Mouse (Mus musculus) embryo, embryonic 11.5 days (tissue): ENCODE data around the gene Ercc1.

Experiments used
- DNase-seq: peaks from one replicate; pipeline ENCODE4 v3.0.0-alpha.2; 2012; ENCODE audit warnings: low read depth, low spot score

Gene Ercc1

DNA sequence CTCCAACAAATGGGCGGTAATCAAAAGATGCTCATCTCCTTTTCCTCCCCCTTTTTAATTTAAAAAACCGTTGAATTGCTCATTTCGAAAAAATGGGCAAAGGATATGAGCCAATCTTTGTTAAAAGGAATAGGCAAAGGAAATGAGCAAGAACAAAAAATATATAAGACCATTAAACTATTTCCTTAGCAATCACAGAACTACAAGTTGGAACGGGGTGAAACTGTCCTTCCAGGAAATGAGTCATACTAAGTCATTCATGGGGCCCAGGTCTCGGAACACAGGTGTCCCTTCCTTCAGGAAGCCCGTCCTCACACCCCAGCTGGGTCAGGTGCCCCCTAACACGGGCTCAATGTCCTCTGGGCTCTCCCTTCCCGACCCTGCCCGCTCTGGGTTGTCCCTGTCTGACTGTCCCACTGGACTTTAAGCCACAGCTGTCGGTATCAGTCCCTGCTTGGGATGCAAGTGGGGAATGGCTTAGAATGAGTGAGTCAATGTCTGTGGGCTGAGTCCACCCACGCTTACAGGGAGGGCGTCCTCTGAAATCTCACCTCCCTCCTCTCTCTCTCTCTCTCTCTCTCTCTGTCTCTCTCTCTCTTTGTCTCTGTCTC lies at the start of gene Ercc1:
Gene Ercc1 (plus strand): TSS at position 542 of the 611 bp plus-strand sequence.
- no peak for DNase-seq

DNA sequence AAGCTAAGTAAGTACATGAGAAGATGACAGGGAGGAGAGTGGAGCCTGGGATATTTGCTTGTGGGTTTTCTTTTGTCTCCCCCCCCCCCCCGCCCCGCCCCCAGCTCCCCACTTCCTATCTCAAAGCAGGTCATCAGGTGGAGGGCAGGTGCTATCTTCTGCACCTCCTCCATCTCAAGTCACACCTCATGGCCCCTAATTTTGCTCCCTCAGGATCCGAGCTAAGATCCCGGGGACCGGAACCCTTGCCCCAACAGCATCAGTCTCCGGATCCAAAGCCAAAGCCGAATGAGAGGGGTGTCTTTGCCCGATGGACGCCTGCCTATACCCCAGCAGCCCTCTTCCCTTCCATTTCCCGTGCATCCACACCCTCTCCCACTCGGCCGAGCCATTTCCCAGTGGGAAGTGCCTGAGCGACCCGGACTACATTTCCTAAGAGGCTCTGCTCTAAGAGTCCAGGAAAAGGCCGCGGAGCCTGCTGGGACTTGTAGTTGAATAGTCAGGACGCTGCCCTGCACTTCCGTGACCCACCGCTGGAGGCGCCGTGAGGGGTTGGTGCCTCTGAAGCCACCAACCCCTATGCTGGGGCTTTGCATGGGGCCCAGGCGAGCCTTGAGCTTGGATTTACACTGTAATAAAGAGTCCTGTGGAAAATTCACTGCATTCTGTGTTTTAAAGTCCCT lies 48.9 kb upstream of the Ercc1 start:
- DNase-seq: peak; percentile 87

DNA sequence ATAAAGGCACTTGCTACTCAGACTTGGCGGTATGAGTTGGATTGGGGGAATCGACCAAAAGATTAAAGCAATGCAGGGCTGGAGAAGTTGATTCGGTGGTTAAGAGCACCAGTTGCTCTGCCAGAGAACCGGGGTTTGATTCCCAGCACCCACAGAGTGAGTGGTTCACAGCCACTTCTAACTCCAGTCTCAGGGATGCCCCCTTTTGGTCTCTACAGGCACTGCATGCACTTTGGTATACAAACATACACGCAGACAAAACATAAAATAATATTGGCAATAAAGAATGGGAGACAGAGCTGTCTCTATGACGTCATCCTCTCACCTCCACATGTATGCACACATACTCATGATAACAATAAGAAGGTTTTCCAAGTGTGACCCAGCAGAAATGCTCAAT lies 47.5 kb upstream of the Ercc1 start:
- no peak for DNase-seq

DNA sequence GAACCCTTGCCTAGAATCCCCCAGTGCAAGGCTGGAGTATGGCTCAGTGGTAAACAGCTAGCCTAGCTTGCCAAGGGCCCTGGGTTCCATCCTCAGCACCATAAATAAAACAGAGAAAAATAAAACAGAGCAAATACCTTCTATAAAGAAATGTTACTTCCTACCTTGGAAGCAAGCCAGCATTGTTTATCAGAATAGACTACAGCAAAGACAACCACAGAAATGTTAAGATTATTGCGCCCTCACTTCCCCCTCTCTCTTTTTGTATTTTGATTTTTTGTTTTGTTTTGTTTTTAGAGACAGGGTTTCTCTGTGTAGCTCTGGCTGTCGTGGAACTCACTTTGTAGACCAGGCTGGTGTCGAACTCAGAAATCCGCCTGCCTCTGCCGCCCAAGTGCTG lies 46.8 kb upstream of the Ercc1 start:
- DNase-seq: no peak

DNA sequence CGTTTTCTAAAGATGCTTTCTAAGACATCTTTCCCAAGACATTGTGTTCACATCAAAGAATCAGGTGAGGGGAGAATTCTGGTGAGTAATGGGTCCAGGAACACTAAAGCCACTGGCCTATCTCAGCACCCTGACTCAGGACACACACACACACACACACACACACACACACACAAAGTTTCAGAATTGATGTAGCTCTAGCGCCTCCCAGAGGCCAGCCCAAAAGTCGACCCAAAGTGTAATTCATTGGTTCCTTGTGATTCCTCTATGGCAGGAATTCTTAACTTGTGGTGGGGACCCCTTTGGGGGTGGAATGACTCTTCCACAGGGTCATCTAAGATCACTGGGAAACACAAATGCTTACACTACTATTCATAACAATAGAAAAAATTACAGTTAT lies 45.4 kb upstream of the Ercc1 start:
- no peak for DNase-seq

DNA sequence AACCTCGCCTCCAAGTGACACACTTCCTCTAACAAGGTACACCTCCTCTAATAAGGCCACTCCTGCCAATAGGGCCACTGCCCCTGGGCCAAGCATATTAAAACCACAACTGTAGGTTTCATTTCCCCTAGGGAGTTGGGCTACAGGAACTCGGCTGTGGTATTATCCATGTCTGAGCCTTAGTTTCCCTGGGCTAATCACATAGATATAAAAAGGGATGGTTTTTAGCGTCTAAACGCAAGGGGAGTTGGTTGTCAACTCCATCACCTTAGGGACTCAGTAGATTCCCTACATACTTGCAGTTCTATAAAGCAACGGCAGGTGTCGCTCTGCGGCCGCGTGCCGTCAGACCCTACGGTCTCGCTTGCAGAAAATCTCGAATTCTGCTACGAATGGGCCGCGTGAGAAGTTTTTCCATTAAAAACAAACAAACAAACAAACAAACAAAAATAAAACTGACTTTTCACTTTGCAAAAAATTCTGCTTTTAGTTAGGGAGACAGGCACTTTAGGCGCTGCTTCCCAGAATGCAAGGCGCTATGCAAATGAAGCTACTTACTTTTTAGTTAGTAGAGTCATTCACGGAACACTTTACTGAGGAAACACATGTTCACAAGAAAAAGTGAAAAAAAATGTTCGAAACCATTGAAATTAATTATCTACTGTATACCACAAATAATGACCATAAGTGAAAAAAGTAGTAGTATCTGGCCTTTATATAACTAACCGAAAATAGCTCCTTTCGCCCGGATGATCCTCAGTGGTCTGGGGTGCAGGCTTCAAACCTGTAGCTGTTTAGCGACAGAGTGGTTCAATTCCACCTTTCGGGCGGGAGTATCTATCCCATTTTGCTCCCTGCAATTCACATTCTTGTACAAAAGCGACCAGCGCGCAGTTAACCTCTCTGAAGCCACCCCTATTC lies 43.8 kb upstream of the Ercc1 start:
- DNase-seq: peak; percentile 76

DNA sequence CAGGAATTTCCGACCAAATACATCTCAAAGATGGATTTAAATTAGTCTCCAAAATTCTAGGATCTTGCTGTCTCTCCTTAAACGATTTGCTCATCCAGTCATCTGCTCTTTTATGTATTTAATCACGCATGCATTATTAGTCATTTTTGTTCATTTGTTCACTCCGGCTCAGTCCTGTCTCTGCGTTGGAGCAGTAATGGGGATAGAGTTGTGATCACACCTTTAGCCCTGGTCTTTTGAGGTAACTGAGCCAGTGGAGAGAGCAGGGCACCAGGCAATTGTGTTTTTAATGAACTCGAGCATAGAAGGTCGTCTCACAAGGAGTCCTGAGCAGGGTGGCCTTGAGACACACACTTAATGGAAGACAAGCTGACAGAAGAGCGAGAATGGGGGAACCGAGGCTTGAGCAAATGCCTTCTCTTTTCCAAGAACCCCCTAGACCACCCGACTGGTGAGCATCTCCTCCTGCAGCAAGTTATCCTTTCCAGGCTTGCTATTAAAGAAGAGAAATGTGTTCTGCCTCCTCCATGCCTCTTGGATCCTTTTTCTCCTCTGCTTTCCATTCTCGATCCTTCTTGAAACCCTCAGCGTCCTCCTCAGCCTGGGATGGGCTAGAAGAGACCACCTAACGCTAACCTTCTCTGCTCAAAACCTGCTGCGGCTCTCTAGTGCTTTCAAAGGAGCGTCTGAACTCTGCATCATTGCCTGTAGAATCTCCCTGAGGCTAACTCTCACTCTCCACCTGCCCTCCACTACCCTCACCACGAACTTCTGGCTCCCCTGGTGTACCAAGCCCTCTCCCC lies 42.9 kb upstream of the Ercc1 start:
- DNase-seq: no peak

DNA sequence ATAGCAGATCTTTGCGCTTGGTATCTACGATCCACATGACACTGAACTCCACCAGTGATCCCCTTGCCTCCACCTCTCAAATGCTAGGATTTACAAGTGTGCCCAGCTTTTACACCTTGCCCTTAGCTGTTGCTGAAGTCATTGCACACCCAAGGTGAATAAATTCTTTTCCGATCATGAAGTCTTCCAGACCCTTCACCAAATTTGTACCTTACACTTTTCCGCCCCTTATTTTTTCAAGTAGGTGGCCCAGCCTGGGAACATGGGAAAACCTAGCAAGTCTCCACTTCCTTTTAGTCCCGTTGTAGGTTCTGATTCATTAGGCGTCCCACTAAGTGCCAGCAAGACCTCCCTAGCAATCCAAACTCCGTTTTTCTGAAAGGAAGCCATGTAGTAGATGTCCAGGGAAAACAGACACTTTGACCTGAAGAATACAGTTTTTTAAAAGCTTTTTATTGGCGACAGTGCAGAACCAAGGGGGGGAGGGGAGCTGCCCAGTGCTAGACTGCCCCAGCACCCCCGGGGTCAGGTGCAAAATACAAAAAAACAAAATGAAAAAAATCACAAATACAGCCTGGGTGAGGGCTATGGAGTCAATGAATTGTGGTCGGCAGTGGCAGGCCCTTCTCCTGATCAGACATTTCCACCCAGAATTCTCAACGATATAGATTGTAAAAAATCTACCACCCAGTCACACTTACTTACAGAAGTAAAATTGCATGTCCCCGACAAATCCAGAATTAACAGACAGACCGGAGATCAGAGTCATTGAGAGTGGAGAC lies 42.1 kb upstream of the Ercc1 start:
- no peak for DNase-seq

DNA sequence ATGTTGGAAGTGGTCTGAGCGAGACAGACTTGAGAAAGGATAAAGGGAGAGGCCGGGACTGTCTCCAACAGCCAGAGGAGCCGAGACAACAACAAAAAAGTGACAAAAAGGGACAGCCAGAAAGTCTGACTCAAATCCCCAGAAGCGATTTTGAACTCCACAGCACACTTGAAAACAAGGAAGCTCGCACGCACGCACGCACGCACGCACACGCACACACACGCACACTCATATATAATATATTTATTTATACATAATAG lies 41.6 kb upstream of the Ercc1 start:
- DNase-seq: no peak

DNA sequence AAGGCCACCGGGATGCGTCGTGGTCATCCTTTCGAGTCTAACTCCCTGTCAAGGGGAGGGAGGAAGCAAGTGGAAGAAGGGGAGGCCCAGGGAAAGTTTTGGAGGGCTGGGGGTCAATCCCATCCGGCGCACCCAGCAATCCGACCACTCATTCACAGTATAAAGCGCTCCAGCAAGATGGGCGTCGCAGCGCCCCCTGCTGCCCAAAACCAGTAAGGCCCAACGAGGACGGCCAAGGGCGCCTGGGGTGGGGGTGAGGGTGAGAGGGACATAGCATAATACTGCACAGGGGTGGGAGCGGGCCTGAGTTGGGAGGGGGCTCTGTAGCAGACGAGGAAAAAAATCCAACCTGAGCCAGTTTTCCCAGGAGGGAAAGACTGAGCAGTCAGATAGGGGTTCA lies 40.8 kb upstream of the Ercc1 start:
- no peak for DNase-seq

DNA sequence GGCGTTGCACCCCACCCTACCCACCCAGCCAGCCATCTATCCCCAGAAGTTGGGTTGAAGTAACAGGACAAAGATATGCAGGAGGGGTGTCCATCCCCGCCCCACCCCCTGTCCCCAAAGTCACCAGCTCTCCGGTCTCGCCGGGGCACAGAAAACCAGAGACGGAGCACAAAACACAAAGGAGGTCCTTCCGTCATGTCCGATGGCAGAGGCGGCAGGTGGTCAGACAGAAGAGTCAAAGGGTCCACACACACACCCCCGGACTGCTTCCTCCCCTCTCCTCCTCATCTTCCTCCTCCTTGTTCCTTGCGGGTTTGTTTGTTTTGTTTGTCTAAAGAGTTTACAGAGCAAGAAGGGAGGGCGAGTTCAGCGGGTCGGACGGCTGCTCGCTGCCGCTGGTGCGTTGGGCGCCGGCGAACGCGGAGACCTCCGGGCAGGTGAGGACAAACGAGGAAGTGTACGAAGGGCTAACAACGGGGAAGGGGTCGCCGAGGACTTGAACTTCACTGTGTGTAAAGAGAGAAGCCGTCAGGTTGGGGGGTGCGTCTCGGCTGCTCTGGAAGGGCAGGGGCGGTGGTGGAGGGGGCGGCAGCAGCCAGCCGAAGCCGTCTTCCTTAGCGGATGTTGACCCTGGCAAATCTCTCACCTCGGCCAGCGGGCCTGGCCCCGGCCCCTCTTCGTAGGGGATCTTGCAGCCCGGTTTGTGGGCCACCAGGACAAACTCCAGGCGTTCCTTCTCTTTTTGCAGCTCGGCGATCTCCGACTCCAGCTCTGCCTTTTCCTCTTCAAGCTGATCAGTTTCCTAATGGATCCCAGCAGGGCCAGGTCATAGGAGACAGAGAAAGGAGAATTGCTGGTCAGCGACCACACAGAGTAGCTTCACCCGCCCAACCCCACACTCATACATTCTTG lies 39.8 kb upstream of the Ercc1 start:
- DNase-seq: no peak

DNA sequence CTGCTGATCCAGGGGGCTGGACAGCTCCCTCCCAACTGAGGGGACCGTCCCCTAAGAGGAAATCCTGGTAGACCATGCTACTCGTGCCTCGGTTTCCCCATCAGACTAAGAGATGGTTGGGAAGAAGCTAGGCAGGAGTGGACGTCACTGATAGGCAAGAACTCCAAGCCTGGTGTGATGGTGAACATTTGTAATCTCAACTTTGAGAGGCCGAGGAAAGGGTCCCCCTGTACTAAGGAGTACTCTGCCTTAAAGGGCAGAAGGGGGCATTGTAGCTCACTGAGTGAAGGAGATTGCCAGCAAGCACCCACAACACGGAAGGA lies 39.2 kb upstream of the Ercc1 start:
- no peak for DNase-seq

DNA sequence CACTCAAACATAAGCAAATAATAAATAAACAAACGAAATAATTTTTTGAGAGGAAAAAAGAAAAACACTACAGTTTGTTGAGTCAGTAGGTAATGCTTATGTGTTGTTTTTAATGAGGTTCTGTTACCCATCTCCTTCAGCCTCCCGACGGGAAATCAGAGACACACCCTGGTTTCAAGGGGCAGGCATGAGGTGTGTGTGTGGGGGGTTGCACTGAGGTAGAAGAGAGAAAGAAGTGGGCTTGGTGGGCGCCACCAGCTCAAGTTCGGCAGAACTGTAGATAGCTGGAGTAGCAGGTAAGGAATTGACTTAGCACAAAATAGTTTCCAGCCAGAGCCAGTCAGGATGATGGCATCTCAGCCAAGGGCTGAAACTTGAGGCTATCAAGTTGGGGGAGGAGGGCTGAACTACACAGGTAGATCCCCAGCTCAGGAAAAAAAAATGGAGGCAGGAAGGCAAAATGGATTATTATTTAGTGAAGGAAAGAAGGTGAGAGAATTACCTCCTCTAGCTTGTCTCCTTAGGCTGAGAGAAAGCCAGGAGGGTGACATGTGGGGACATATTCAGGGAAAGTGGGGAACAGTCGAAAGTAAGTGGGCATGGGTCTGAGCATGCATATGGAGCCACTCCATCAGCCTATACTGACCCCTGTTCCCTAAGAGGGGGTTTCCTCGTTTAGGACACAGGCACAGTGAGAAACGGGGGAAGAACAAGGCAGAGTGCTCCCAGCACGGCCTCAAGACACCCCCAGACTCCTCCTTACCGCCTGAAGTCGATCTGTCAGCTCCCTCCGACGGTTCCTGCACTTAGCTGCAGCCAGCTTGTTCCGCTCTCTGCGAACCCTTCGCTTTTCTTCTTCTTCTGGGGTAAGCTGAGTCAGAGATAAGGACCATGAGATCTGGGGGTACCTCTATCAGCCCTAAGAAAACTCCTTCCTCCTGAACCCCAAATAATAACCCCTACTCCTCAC lies 38.5 kb upstream of the Ercc1 start:
- DNase-seq: no peak

DNA sequence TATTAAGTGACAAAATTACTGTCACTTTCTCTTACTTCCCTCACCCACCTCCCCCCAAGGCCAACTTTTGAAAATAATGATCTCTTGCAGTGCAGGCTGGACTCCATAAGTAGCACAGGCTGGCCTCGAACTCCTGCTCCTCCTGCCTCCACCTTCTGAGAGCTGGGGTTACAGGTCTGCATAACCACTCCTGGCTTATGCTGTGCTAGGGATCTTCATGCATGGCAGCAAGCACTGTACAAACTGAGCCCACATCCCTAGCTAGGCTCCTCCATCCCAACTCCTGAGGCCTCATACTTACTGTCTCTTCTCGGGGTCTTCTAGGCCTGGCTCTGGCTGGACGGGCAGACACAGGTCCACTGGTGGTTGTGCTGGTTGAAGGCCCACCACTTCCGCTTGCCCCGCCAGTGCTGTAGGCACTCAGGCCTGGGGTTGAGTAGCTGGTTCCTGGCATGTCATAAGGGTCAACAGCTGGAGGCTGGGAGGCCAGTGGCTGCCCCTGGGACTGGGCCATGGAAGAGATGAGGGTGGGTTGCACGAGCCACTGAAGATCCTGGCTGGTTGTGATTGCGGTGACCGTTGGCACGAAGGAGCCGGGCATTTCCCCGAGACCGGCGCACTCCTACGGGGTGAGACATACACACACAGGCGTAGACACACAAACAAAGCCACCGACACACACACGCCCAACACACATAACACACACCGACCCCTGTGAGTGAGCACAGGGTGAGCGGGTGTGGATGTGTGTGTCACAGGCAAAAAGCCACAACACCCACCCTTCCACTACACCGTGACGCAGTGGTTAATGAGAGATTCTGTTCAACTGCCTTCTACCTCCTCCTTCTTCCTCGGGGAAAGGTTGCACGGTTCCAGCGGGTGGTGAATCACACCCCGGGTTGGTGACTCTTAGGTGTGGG lies 37.5 kb upstream of the Ercc1 start:
- no peak for DNase-seq

DNA sequence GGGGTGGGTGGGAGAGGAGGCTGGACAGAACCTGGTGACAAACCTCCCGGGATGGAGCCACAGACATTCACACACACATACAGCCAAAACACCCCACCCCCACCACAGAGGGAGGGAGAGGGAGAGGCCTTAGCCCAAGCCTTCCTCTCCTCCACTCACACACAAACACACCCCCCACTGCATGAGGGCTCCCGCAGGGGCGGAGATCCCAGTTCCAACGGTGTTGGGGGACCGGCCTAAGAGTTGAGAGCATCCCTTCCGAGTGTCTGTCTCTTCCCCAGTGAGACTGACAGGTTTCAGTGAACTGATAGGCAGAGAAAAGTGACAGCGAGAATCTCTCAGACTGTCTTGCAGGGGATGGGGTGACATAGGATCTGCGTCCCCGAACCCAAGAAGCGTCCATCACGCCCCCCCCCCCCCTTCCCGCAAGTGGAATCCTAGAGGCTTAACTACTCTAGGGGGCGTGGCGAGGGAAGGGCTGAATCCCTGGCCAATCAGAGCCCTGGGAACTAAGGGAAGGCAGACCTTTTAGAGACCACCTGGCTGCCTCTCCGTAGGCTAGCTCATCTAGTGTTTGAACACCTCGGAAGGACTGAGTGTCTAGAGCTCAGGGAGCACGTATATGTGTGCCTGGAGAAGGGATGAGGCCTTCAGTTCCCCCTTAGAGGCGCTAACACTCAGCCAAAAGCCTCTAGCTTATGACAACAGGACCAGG lies 36.7 kb upstream of the Ercc1 start:
- DNase-seq: no peak

DNA sequence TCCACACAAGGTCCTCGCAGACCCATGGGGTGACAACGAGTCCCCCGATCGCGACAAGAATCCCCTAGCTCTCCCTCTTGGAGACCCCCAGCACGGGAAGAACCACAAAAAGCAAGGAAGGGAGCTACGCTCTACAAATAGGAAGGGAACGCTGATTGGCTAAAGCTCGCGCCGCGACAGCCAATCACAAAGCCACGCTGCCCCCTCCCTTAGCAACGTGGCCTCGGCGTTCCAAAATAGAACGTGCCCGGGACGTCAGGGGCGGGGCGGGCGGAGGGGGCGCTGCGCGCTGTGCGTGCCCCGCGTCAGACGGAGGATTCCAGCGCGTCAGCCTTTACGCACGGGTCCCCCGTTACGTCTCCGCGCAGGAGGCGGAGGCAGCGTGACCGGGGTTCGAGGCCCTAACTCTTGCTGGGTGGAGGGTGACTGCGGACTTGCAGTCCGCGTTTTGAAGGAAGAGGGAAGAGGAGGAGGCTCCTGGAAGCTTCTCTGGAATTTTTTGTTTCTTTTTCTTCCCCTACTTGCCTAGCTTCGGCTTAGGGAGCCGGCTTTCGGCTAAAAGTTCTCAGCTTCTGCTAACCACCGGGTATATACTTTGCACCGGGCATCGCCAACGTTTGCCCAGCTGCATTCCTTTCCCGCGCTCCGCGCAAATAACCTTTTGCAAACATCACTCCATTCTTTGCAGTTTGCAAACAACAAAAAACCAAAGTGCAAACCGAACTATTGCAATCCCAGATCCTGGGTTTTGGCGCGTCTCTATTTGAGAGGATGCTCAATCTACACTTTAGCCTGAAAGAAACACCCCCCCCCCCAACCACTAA lies 35.9 kb upstream of the Ercc1 start:
- peak; percentile 91 for DNase-seq
